Mouse (Mus musculus): ENCODE data around the gene Hoxc9. TPM values are rescaled to one million over a fixed set of nuclear protein-coding genes. Genes with fewer than 3 reads are reported as not detected.

Hoxc9 gene
- polyA plus RNA-seq, 1 experiment: not detected

GRCm38 (mm10) chr15:102981379-102982288, 5.4 kb downstream of the Hoxc9 start:
- WGBS: 1% methylated on average over 88 of the region's 88 CpGs
- Histone ChIP-seq H3K4me3 (replicated peaks; ENCODE audit: extremely low read depth, low read depth, low read length) (no peak overlapping the region), H3K4me1 (ENCODE audit: control insufficient read depth, insufficient read depth, low read length) (peaks cover 7% of the 10 kb centered on the region; the same call in 1 of the 2 replicates)
- TF ChIP-seq CTCF (IDR thresholded peaks at IDR 0.05; ENCODE audit: insufficient read depth, low read length) (no peak), POLR2A (IDR thresholded peaks at IDR 0.05; ENCODE audit: borderline replicate concordance, extremely low read depth, low read depth, low read length) (no peak)
- no peak for DNase-seq

DNA sequence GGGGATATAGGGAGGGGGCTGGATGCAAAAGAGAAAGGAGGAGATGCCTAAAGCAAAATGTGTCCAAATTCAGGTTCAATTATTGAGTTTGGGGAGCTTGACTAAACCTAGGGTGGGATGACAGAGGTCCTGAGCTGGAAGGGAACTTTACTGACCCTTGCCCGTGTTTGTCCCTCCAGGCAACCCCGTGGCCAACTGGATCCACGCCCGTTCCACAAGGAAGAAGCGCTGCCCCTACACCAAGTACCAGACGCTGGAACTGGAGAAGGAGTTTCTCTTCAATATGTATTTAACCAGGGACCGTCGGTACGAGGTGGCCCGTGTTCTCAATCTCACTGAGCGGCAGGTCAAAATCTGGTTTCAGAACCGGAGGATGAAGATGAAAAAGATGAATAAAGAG, 7.5 kb downstream of the Hoxc9 start:
- no peak for TF ChIP-seq POLR2A (IDR thresholded peaks at IDR 0.05; ENCODE audit: borderline replicate concordance, extremely low read depth, low read depth, low read length)
- no peak for TF ChIP-seq CTCF (IDR thresholded peaks at IDR 0.05; ENCODE audit: insufficient read depth, low read length)
- 3% methylated on average over 12 of the region's 12 CpGs for WGBS
- no peak for DNase-seq

DNA sequence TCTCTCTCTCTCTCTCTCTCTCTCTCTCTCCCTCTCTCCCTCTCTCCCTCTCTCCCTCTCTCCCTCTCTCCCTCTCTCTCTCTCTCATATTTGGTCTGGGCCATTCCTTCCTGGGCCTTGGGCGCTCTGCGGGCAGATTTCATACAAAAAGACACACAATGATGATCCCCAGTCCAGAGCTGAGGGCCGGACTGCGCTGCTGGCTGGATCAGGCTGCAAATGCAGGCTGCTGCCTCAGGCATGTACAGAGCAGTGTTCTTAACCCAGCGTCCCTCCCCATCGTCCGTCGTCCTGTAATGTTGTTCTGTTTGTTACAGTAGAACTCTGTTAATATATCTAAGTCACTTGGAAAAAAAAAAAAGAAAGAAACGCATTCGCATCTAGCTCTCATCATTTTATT, 8.3 kb downstream of the Hoxc9 start:
- TF ChIP-seq CTCF (IDR thresholded peaks at IDR 0.05; ENCODE audit: insufficient read depth, low read length) (no peak), POLR2A (IDR thresholded peaks at IDR 0.05; ENCODE audit: borderline replicate concordance, extremely low read depth, low read depth, low read length) (no peak)
- WGBS: 7% methylated on average over 10 of the region's 10 CpGs

More for the DNA sequence above, 7.5 kb downstream of the Hoxc9 start:
- Histone ChIP-seq H3K4me1 (ENCODE audit: control insufficient read depth, insufficient read depth, low read length) (no peaks in the 10 kb centered on the region), H3K4me3 (replicated peaks; ENCODE audit: extremely low read depth, low read depth, low read length) (no peak overlapping the region)

GRCm38 (mm10) chr15:102984925-102985324, 8.7 kb downstream of the Hoxc9 start:
- TF ChIP-seq POLR2A (IDR thresholded peaks at IDR 0.05; ENCODE audit: borderline replicate concordance, extremely low read depth, low read depth, low read length) (no peak), CTCF (IDR thresholded peaks at IDR 0.05; ENCODE audit: insufficient read depth, low read length) (no peak)
- Histone ChIP-seq H3K4me3 (replicated peaks; ENCODE audit: extremely low read depth, low read depth, low read length) (no peak overlapping the region), H3K4me1 (ENCODE audit: control insufficient read depth, insufficient read depth, low read length) (no peaks in the 10 kb centered on the region)
- DNase-seq: no peak
- WGBS: 12% methylated on average over 3 of the region's 3 CpGs

More for the DNA sequence above, 8.3 kb downstream of the Hoxc9 start:
- DNase-seq: no peak
- Histone ChIP-seq H3K4me3 (replicated peaks; ENCODE audit: extremely low read depth, low read depth, low read length) (no peak overlapping the region), H3K4me1 (ENCODE audit: control insufficient read depth, insufficient read depth, low read length) (no peaks in the 10 kb centered on the region)

DNA sequence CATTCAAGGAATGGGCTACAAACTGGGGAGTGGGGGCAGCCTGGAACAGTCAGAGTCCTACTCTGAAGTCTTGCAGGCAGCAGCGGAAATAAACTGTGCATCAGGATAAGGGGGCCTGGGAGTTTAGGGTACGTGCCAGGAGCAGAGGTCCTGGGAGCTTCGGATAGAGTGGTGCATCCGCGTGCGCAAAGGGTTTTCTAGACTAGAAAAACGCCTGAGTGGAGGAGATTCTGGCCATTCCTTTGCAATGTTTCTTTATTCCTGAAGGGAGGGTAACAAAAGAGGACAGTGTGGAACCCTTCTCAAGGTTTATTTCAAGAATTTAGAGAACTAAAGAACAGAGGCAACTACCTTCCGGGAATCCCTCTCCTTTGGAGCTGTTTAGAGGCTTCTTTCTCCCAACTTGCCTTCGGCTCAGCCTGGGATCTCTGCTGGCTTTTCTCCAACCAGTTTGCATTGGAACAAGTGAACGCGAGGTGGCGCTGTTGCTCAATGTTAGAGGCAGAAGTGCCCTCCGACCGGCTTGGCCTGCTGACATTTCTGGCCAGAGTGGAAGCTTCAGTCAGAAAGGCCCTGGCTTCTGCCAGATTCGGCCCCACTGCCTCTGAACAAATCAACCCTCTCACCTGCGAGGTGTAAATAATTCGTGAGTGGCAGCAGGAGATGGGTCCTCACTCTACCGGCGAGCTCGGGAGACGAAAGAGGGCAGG, 11.0 kb downstream of the Hoxc9 start:
- no peaks in the 10 kb centered on the region for H3K4me1 ChIP-seq (ENCODE audit: control insufficient read depth, insufficient read depth, low read length)
- H3K4me3 ChIP-seq (replicated peaks; ENCODE audit: extremely low read depth, low read depth, low read length): no peak overlapping the region
- DNase-seq: peak; percentile 88
- TF ChIP-seq CTCF (IDR thresholded peaks at IDR 0.05; ENCODE audit: insufficient read depth, low read length) (peak; percentile 94), POLR2A (IDR thresholded peaks at IDR 0.05; ENCODE audit: borderline replicate concordance, extremely low read depth, low read depth, low read length) (no peak)
- WGBS: 5% methylated on average over 21 of the region's 21 CpGs

GRCm38 (mm10) chr15:102988078-102988477, 11.8 kb downstream of the Hoxc9 start:
- Histone ChIP-seq H3K4me1 (ENCODE audit: control insufficient read depth, insufficient read depth, low read length) (no peaks in the 10 kb centered on the region), H3K4me3 (replicated peaks; ENCODE audit: extremely low read depth, low read depth, low read length) (no peak overlapping the region)
- 40% methylated on average over 5 of the region's 5 CpGs for WGBS
- DNase-seq: no peak
- TF ChIP-seq CTCF (IDR thresholded peaks at IDR 0.05; ENCODE audit: insufficient read depth, low read length): no peak
- no peak for TF ChIP-seq POLR2A (IDR thresholded peaks at IDR 0.05; ENCODE audit: borderline replicate concordance, extremely low read depth, low read depth, low read length)

GRCm38 (mm10) chr15:102990461-102991397, 14.5 kb downstream of the Hoxc9 start, which contains the start of gene Hoxc8:
Gene Hoxc8, plus strand, starts transcription at chr15:102990607.
- no peak for DNase-seq
- no peak for TF ChIP-seq POLR2A (IDR thresholded peaks at IDR 0.05; ENCODE audit: borderline replicate concordance, extremely low read depth, low read depth, low read length)
- no peak for TF ChIP-seq CTCF (IDR thresholded peaks at IDR 0.05; ENCODE audit: insufficient read depth, low read length)
- WGBS: 3% methylated on average over 69 of the region's 69 CpGs
- Histone ChIP-seq H3K4me3 (replicated peaks; ENCODE audit: extremely low read depth, low read depth, low read length) (no peak within 1 kb of the TSS), H3K4me1 (ENCODE audit: control insufficient read depth, insufficient read depth, low read length) (no peaks in the 10 kb centered on the region)

DNA sequence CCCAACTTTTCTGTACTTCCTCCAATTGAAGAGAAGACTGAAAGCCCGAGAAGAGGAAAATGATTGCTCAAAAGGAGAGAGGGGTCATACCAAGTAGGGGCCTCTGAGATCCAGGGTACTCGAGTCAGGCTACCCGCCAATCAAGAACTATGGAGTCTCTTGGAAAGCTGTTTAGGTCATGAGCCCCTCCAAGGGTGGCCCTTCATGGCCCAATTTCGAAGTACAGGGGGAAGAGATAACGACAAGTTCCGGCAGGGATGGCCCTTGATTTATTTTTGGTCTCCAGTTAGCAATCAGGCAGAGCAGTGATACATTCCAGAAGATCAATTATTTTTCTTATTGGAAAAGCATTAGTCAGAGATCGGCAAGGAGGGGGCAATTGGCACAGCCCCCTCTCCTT, 15.5 kb downstream of the Hoxc9 start:
- no peaks in the 10 kb centered on the region for H3K4me1 ChIP-seq (ENCODE audit: control insufficient read depth, insufficient read depth, low read length)
- no peak for DNase-seq
- H3K4me3 ChIP-seq (replicated peaks; ENCODE audit: extremely low read depth, low read depth, low read length): no peak overlapping the region
- TF ChIP-seq CTCF (IDR thresholded peaks at IDR 0.05; ENCODE audit: insufficient read depth, low read length): no peak
- no peak for TF ChIP-seq POLR2A (IDR thresholded peaks at IDR 0.05; ENCODE audit: borderline replicate concordance, extremely low read depth, low read depth, low read length)
- WGBS: 5% methylated on average over 7 of the region's 7 CpGs

DNA sequence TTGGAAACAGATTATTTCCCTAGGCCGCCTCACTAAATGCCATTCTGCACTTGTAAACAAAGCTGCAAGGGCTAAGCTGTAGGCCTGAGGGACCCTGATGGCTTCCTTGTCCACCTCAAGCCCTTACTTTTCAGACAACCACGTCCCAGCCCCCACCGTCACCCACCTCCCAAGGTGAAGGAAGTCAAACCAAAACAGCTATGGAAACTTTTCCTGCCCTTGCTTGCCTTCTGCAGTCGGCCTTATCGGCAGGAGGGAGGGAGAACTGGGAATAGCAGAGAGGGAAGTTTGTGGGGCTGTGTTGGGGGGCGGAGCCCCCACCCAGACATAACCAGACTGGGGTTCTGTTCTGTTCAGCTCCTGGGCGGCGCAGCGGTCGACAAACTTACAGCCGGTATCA, 16.0 kb downstream of the Hoxc9 start:
- no peak overlapping the region for H3K4me3 ChIP-seq (replicated peaks; ENCODE audit: extremely low read depth, low read depth, low read length)
- no peaks in the 10 kb centered on the region for H3K4me1 ChIP-seq (ENCODE audit: control insufficient read depth, insufficient read depth, low read length)
- WGBS: 4% methylated on average over 11 of the region's 11 CpGs
- DNase-seq: no peak
- no peak for TF ChIP-seq CTCF (IDR thresholded peaks at IDR 0.05; ENCODE audit: insufficient read depth, low read length)
- TF ChIP-seq POLR2A (IDR thresholded peaks at IDR 0.05; ENCODE audit: borderline replicate concordance, extremely low read depth, low read depth, low read length): no peak
